Mouse (Mus musculus): Measurements from ENCODE around the gene Hapln2.
A peak's percentile ranks its signal among the peaks of the same experiment; 100 is the strongest.

The Hapln2 gene

GRCm38 (mm10) chr3:88002291-88002976 lies 24.9 kb downstream of the Hapln2 start:
- DNase-seq = peak; percentile 54

- peak; percentile 24 for DNase-seq
Observed at GRCm38 (mm10) chr3:88000816-88001595, 26.4 kb downstream of the Hapln2 start.

DNA sequence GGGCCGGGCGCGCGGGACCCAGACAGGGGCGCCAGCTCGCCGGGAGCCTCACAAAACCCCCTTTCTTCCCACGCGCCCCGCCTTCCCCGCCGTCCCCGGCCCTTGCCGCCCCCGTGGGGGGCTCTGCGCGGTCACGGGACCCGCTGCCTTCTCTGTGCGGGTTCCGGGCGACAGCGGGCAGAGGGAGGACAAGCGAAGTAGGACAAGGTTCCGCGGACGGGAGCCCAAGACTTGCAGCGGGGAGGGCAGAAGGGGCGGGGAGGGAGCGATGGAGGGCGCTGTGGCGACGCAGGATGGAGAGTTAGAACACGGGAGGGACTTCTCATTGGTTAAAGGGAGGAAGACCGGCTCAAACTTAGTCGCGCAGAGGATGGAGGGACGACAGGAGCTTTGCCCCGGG lies 27.2 kb downstream of the Hapln2 start, which contains the start of gene Bcan:
Gene Bcan, minus strand, starts transcription at position 50 of the 400 bp plus-strand sequence.
- DNase-seq = peak; percentile 21

GRCm38 (mm10) chr3:87999243-87999895 lies 28.0 kb downstream of the Hapln2 start:
- no peak for DNase-seq

GRCm38 (mm10) chr3:87998747-87999146 lies 28.6 kb downstream of the Hapln2 start:
- no peak for DNase-seq

GRCm38 (mm10) chr3:87996971-87997614 lies 30.3 kb downstream of the Hapln2 start:
- peak; percentile 68 for DNase-seq

DNA sequence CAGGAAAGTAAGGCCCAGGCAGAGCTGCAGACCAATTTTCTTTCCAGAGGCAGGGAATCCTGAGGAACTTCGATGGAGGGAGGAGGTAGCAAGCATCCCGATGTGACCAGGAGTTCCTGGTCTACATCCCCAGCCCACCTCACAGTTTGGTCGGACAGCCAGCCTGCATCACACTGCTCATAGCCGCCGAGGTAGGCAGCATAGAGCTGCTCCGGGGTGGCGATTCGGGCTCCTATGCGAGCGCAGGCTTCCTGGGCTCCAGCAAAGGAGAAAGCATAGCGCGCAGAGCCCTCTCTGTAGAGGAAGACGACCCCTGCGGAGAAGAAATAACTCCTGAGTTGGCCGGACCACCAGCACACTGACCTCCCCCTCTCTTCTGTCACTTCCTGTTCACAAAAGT lies 31.0 kb downstream of the Hapln2 start:
- no peak for DNase-seq

GRCm38 (mm10) chr3:87995331-87995730 lies 32.1 kb downstream of the Hapln2 start:
- DNase-seq = peak; percentile 63

DNA sequence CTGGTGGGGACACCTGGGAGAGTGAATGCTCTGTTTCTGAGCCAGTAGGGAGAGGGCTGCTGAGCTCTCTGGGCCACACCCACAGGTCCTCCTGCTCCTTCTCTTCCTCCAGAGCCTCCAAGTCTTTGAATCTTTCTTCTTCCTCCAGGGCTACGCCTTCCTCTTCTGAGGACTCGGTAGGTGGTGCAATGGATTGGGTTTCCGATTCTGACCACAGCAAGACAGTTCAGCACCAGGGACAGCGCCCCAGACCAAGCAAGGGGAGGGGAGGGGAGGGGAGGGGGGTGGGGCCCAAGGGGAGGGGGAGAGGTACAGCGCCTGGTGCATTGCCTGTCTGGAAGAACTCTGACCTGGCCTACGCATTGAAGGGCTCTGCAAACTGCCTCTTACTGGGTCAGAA lies 33.9 kb downstream of the Hapln2 start:
- DNase-seq = peak; percentile 57

- no peak for DNase-seq
Observed at GRCm38 (mm10) chr3:87989935-87990334, 37.4 kb downstream of the Hapln2 start.

GRCm38 (mm10) chr3:87988068-87988467 lies 39.3 kb downstream of the Hapln2 start:
- DNase-seq = peak; percentile 17

GRCm38 (mm10) chr3:87987633-87988032 lies 39.8 kb downstream of the Hapln2 start:
- DNase-seq = peak; percentile 72

- DNase-seq = peak; percentile 99
Observed at GRCm38 (mm10) chr3:87986868-87987267, 40.5 kb downstream of the Hapln2 start.

GRCm38 (mm10) chr3:87985505-87986320 lies 41.7 kb downstream of the Hapln2 start:
- peak; percentile 51 for DNase-seq

DNA sequence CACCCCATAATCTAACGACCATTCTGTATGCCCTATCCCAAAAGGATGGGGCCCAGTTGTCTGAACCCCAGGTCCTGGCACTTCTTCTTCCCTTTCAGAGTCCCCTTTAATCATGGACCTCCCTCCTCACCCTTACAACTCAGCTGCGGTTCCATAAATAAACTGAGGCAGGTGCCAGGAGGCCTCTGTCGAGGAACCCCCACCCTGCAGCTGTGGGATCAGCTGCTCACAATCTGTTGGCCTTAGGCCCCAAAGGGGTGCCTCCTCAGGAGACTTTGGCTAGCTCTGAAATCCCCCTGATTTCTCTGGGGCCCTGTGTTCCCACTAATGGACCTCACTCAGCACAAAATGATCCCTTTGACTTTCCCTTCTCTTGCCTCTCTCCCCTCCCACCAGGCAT lies 43.3 kb downstream of the Hapln2 start:
- DNase-seq = no peak

DNA sequence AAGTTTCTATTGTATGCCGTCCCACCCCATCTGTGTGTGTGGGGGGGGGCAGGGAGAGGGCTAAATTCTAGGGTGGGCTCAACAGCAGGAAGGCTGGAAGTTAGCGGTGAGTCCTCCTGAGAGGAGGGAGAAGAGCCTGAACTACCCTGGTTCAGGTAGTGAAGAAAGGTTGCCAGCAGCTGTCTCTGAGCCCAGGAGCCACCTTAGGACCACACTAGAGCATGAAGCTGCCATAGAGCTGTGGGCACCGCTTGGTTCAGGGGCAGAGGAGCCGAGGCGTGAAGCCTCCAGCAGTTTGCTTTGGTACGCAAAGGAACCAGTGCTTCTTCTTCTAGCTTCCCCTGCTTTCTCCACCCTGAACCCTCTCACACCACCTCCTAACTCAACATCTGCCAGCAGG lies 43.8 kb downstream of the Hapln2 start:
- DNase-seq = no peak

DNA sequence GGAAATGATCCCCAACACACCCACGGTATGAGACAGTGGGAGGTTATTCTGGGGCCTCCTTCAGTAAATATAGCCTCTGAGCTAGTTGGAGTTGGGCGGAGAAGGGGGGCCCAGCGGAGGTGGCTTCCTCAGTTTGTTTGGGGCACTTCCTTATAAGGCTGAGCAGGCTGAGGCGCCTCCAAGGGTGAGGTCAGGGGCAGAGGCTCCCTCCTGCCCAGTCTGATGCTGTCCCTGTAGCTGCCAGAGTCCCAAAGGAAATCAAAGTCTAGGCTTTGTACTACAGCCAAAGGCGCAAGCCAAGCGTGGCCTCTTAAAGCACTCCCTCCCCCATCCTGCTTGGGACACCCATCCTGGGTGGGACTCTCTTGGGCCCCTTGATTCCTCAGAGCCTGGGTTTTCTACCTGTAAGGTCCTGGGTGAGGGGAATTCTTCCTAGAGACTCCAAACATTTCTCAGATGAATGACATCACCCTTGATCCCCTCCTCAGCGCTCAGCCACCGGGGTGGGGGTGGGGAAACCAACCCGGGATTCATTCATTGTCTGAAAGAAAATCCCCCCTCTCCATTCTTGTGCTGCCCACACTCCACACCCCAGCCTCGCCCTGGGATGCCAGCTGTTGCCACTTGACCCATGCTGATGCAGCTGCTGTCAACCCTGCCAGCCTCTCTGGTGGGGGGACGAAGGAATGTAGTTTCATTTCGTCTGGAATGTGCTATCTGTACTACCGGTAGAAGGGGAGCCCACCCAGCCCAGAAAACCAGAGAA lies 44.4 kb downstream of the Hapln2 start:
- DNase-seq = peak; percentile 90

DNA sequence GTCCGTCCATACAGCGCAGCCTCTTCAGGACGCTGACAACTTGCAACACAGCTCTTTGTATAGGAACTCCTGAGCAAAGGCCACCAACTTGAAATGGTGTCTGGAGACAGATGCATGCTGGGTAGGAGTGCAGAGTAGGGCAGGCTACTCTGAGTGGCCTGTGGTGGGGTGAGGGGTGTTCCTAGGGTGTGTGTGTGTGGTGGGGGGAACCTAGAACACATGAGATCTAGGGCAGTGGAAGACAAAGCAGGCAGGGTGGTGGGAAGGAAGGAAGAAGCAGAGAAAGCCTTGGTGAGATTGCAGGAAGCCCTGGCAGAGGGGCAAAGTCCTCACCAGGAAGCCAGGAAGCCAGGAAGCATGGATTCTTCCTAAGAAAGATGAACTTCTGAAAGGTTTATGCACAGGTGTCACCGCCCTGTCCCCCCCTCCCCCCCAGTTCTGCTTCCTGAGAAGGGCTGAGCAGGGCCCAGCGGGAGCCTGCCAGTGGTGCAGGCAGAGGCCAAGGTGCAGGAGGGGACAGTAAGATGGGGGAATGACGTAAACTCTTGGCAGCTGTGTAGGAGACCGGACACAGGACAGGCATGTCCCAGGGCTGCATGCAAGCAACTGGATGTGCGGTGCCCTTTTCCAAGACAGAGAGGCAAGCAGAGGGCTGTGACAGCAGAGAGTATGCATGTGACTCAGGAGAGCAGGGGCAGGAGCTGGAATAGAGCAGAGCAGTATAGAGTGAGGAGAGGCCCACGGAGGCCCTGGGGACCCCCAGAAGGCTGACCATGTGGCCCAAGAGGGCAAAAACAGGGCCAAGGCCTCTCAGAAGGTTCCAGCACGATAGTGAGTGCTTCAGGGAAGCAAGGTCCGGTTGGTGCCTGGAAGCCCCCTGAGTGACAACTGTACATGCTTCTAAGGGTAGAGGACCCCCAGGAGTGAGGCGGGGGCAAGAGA lies 45.2 kb downstream of the Hapln2 start:
- peak; percentile 92 for DNase-seq

DNA sequence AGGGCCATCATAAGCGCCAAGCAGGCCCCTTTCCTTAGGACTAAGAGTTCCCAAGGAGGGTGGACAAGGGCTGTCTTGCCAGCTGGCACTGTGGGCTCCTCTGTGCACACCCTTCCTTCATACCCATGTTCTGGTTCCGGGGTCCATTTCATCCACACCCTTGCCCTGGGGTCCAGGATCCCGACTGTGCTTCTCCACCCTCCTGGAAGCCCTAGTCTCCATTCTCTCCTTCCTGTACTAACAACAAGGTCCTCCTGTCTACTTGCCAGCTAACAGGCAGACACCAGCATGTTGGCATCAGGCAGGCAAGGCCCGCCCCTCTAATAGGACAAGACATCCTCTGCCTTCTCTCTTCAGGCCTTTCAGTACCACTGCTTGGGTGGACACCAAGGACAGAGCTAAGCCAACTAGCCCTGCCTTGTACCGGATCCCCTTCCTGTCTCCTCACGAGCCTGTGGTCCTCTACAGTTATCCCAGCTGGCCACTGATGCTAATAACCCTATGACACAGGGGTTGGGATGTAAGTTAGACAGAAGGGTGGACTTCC lies 46.1 kb downstream of the Hapln2 start:
- DNase-seq = peak; percentile 44

- DNase-seq = no peak
Observed at GRCm38 (mm10) chr3:87980728-87981127, 46.7 kb downstream of the Hapln2 start.

Measured in lung, postnatal 10 days (tissue).